Mouse (Mus musculus): ENCODE measurements around the gene Pofut2. TPM values are rescaled to one million over a fixed set of nuclear protein-coding genes. Genes with fewer than 3 reads are reported as not detected.

Gene Pofut2
- polyA plus RNA-seq, 1 experiment from 2014 or later, result 135 TPM

GRCm38 (mm10) chr10:77214586-77214985 is 44.4 kb upstream of the Pofut2 start:
- WGBS, result 43% methylated on average over 8 of the region's 8 CpGs
- Histone ChIP-seq H3K9me3 (ENCODE audit: low read depth, low read length) (no peaks in the 10 kb centered on the region), H3K27ac (ENCODE audit: low read depth) (peak overlapping the region; percentile 20; the same call in 1 of the 2 replicates), H3K4me1 (ENCODE audit: insufficient read depth) (peaks cover 25% of the 10 kb centered on the region), H3K4me2 (no peak overlapping the region), H3K36me3 (ENCODE audit: insufficient read depth) (no peaks in the 10 kb centered on the region), H3K4me3 (ENCODE audit: low read depth, low read length) (no peak overlapping the region), H3K27me3 (ENCODE audit: insufficient read depth, low read length) (no peaks in the 10 kb centered on the region), H3K9ac (no peak overlapping the region)
- DNase-seq (peak; percentile 70), ATAC-seq (ENCODE audit: insufficient read depth) (no peak)
- no peak for TF ChIP-seq CTCF (IDR thresholded peaks at IDR 0.05; ENCODE audit: low read depth)

- Histone ChIP-seq H3K27ac (ENCODE audit: low read depth) (peak overlapping the region; percentile 76; the same call in 1 of the 2 replicates), H3K9me3 (ENCODE audit: low read depth, low read length) (no peaks in the 10 kb centered on the region), H3K27me3 (ENCODE audit: insufficient read depth, low read length) (no peaks in the 10 kb centered on the region), H3K4me2 (no peak overlapping the region), H3K36me3 (ENCODE audit: insufficient read depth) (no peaks in the 10 kb centered on the region), H3K4me3 (ENCODE audit: low read depth, low read length) (no peak overlapping the region), H3K4me1 (ENCODE audit: insufficient read depth) (peaks cover 25% of the 10 kb centered on the region), H3K9ac (no peak overlapping the region)
- TF ChIP-seq CTCF (IDR thresholded peaks at IDR 0.05; ENCODE audit: low read depth), result no peak
- 38% methylated on average over 4 of the region's 4 CpGs for WGBS
- ATAC-seq (ENCODE audit: insufficient read depth) (0 out of 2 replicates have a peak, but pooled peaks have one; percentile 33), DNase-seq (peak; percentile 53)
These were observed 43.4 kb upstream of the Pofut2 start for GRCm38 (mm10) chr10:77215641-77216040.

- no peak for ATAC-seq (ENCODE audit: insufficient read depth)
- Histone ChIP-seq H3K4me1 (ENCODE audit: insufficient read depth) (peaks cover 29% of the 10 kb centered on the region), H3K36me3 (ENCODE audit: insufficient read depth) (no peaks in the 10 kb centered on the region), H3K4me2 (no peak overlapping the region), H3K9me3 (ENCODE audit: low read depth, low read length) (no peaks in the 10 kb centered on the region), H3K27ac (ENCODE audit: low read depth) (peak overlapping the region; percentile 76; the same call in 1 of the 2 replicates), H3K27me3 (ENCODE audit: insufficient read depth, low read length) (no peaks in the 10 kb centered on the region), H3K9ac (no peak overlapping the region), H3K4me3 (ENCODE audit: low read depth, low read length) (no peak overlapping the region)
- 59% methylated on average over 2 of the region's 2 CpGs for WGBS
- no peak for DNase-seq
- no peak for TF ChIP-seq CTCF (IDR thresholded peaks at IDR 0.05; ENCODE audit: low read depth)
These were observed 42.7 kb upstream of the Pofut2 start for GRCm38 (mm10) chr10:77216313-77216712.

GRCm38 (mm10) chr10:77217155-77217731 is 41.8 kb upstream of the Pofut2 start:
- H3K27me3 ChIP-seq (ENCODE audit: insufficient read depth, low read length), result no peaks in the 10 kb centered on the region
- H3K9me3 ChIP-seq (ENCODE audit: low read depth, low read length), result no peaks in the 10 kb centered on the region
- TF ChIP-seq CTCF (IDR thresholded peaks at IDR 0.05; ENCODE audit: low read depth), result no peak
- ATAC-seq (ENCODE audit: insufficient read depth) (no peak), DNase-seq (no peak)
- H3K27ac ChIP-seq (ENCODE audit: low read depth), result peak overlapping the region; percentile 58
- H3K4me1 ChIP-seq (ENCODE audit: insufficient read depth), result peaks cover 33% of the 10 kb centered on the region
- no peak overlapping the region for H3K9ac ChIP-seq
- 49% methylated on average over 6 of the region's 6 CpGs for WGBS
- no peaks in the 10 kb centered on the region for H3K36me3 ChIP-seq (ENCODE audit: insufficient read depth)
- H3K4me2 ChIP-seq, result no peak overlapping the region
- H3K4me3 ChIP-seq (ENCODE audit: low read depth, low read length), result no peak overlapping the region

- Histone ChIP-seq H3K9me3 (ENCODE audit: low read depth, low read length) (no peaks in the 10 kb centered on the region), H3K36me3 (ENCODE audit: insufficient read depth) (no peaks in the 10 kb centered on the region), H3K9ac (no peak overlapping the region), H3K4me2 (no peak overlapping the region), H3K4me3 (ENCODE audit: low read depth, low read length) (no peak overlapping the region), H3K4me1 (ENCODE audit: insufficient read depth) (peaks cover 33% of the 10 kb centered on the region), H3K27me3 (ENCODE audit: insufficient read depth, low read length) (no peaks in the 10 kb centered on the region), H3K27ac (ENCODE audit: low read depth) (no peak overlapping the region)
- no peak for TF ChIP-seq CTCF (IDR thresholded peaks at IDR 0.05; ENCODE audit: low read depth)
- DNase-seq, result no peak
- ATAC-seq (ENCODE audit: insufficient read depth), result no peak
- WGBS, result 77% methylated on average over 4 of the region's 4 CpGs
These were observed 41.0 kb upstream of the Pofut2 start for GRCm38 (mm10) chr10:77218059-77218458.

GRCm38 (mm10) chr10:77219411-77220025 is 39.5 kb upstream of the Pofut2 start:
- ATAC-seq (ENCODE audit: insufficient read depth), result no peak
- Histone ChIP-seq H3K27me3 (ENCODE audit: insufficient read depth, low read length) (no peaks in the 10 kb centered on the region), H3K4me2 (no peak overlapping the region), H3K9ac (no peak overlapping the region), H3K9me3 (ENCODE audit: low read depth, low read length) (no peaks in the 10 kb centered on the region), H3K4me1 (ENCODE audit: insufficient read depth) (peaks cover 30% of the 10 kb centered on the region), H3K4me3 (ENCODE audit: low read depth, low read length) (no peak overlapping the region), H3K27ac (ENCODE audit: low read depth) (peak overlapping the region; percentile 84), H3K36me3 (ENCODE audit: insufficient read depth) (no peaks in the 10 kb centered on the region)
- peak; percentile 51 for DNase-seq
- no peak for TF ChIP-seq CTCF (IDR thresholded peaks at IDR 0.05; ENCODE audit: low read depth)
- 56% methylated on average over 12 of the region's 12 CpGs for WGBS

GRCm38 (mm10) chr10:77221108-77221507 is 37.9 kb upstream of the Pofut2 start:
- Histone ChIP-seq H3K9ac (no peak overlapping the region), H3K4me3 (ENCODE audit: low read depth, low read length) (no peak overlapping the region), H3K4me1 (ENCODE audit: insufficient read depth) (peaks cover 28% of the 10 kb centered on the region), H3K27me3 (ENCODE audit: insufficient read depth, low read length) (no peaks in the 10 kb centered on the region), H3K36me3 (ENCODE audit: insufficient read depth) (no peaks in the 10 kb centered on the region), H3K9me3 (ENCODE audit: low read depth, low read length) (no peaks in the 10 kb centered on the region), H3K27ac (ENCODE audit: low read depth) (peak overlapping the region; percentile 84), H3K4me2 (peak overlapping the region; percentile 34)
- ATAC-seq (ENCODE audit: insufficient read depth), result peak; percentile 69
- WGBS, result 2% methylated on average over 11 of the region's 11 CpGs
- peak; percentile 82 for DNase-seq
- TF ChIP-seq CTCF (IDR thresholded peaks at IDR 0.05; ENCODE audit: low read depth), result no peak

Measured in lung, embryonic 14.5 days (tissue).